Mouse (Mus musculus): ENCODE measurements around the gene Hsd3b6.

DNA sequence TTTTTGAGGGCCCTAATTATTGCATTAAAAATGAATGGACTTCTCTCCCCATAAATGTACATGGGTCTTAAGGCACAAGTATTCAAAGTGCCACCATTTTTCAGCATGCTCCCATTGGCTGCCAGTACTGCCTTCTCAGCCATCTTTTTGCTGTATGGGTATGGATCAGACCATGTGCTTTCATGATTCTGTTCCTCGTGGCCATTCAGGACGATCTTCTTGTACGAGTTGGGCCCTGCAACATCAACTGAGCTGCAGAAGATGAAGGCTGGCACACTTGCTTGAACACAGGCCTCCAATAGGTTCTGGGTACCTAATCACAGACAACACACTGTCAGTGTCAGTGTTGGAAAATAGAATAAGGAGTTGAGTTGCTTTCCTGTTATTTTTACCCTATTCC, 38.8 kb upstream of the Hsd3b6 start:
- TF ChIP-seq POLR2A (IDR thresholded peaks at IDR 0.05; ENCODE audit: low read depth, low read length) (no peak), CTCF (IDR thresholded peaks at IDR 0.05; ENCODE audit: borderline replicate concordance, insufficient read depth, low read length) (no peak)

All from embryonic fibroblast, embryonic 13.5 days (primary cell).